Mouse (Mus musculus) cerebellum, postnatal 36 days (tissue): ENCODE data around the gene Dgkg.

Source experiments
- DNase-seq, 2 experiments: peaks; one replicate each; pipeline ENCODE4 v3.0.0; 2021 to 2022; ENCODE audit warnings: mixed read lengths in 2 of 2

Dgkg gene

GRCm38 (mm10) chr16:22643460-22643859 lies 13.6 kb downstream of the Dgkg start:
- DNase-seq = no peak

GRCm38 (mm10) chr16:22642953-22643352 lies 14.1 kb downstream of the Dgkg start:
- no peak for DNase-seq

- no peak for DNase-seq
These were observed 15.0 kb downstream of the Dgkg start for GRCm38 (mm10) chr16:22642054-22642453.

GRCm38 (mm10) chr16:22641588-22641987 lies 15.4 kb downstream of the Dgkg start:
- DNase-seq = no peak

GRCm38 (mm10) chr16:22637311-22637710 lies 19.7 kb downstream of the Dgkg start:
- DNase-seq = no peak

- no peak for DNase-seq
These were observed 21.3 kb downstream of the Dgkg start for GRCm38 (mm10) chr16:22635706-22636105.

GRCm38 (mm10) chr16:22633063-22633462 lies 24.0 kb downstream of the Dgkg start:
- DNase-seq = no peak

- DNase-seq = no peak
These were observed 26.7 kb downstream of the Dgkg start for GRCm38 (mm10) chr16:22630351-22630750.

- no peak for DNase-seq
These were observed 27.1 kb downstream of the Dgkg start for GRCm38 (mm10) chr16:22629900-22630299.

- DNase-seq = no peak
These were observed 31.0 kb downstream of the Dgkg start for GRCm38 (mm10) chr16:22625987-22626386.

GRCm38 (mm10) chr16:22625412-22625811 lies 31.6 kb downstream of the Dgkg start:
- no peak for DNase-seq

- DNase-seq = peak; percentile 59 to 60
These were observed 34.7 kb downstream of the Dgkg start for GRCm38 (mm10) chr16:22622286-22622685.

- no peak for DNase-seq
These were observed 35.6 kb downstream of the Dgkg start for GRCm38 (mm10) chr16:22621299-22621920.

GRCm38 (mm10) chr16:22618424-22619056 lies 38.5 kb downstream of the Dgkg start:
- DNase-seq = no peak

GRCm38 (mm10) chr16:22615805-22616204 lies 41.2 kb downstream of the Dgkg start:
- DNase-seq = no peak

- DNase-seq = no peak
These were observed 43.6 kb downstream of the Dgkg start for GRCm38 (mm10) chr16:22613186-22614073.

- DNase-seq = no peak
These were observed 49.0 kb downstream of the Dgkg start for GRCm38 (mm10) chr16:22608046-22608445.

- DNase-seq = no peak
These were observed 50.0 kb downstream of the Dgkg start for GRCm38 (mm10) chr16:22606989-22607388.

GRCm38 (mm10) chr16:22602399-22602798 lies 54.6 kb downstream of the Dgkg start:
- no peak for DNase-seq

GRCm38 (mm10) chr16:22601756-22602155 lies 55.3 kb downstream of the Dgkg start:
- DNase-seq = no peak

- no peak for DNase-seq
These were observed 56.8 kb downstream of the Dgkg start for GRCm38 (mm10) chr16:22600108-22600699.

GRCm38 (mm10) chr16:22598741-22599140 lies 58.3 kb downstream of the Dgkg start:
- DNase-seq = no peak

GRCm38 (mm10) chr16:22596394-22596793 lies 60.6 kb downstream of the Dgkg start:
- no peak for DNase-seq
